Mouse (Mus musculus): ENCODE results near the gene Srsf11.

Gene Srsf11

GRCm38 (mm10) chr3:158036329-158036988 is at the start of gene Srsf11, which contains the start of gene Lrrc40:
Srsf11 (minus strand) TSS chr3:158036639.
Lrrc40 (plus strand) TSS chr3:158036662.
- DNase-seq = peak; percentile 92 to 94

GRCm38 (mm10) chr3:158077828-158078227 is 41.4 kb upstream of the Srsf11 start:
- no peak for DNase-seq

DNA sequence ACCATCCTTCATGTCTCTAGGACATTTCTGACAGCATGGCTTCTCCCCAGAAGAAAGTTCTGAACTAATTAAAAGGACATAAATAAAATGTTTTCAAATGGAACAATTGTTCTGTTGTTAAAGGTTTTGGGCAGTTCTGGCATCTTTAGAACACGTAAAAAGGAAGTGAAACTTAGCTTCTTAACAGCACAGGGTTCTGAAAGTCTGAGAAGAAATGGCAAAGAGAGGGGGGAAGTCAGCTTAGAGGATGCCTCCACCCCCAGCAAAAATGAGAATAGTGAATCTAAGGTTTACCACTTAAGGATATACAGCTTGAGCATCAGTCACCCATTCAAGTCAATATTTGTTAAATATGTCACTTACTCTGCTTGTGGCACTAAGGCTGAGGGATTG is 40.9 kb upstream of the Srsf11 start:
- no peak for DNase-seq

- no peak for DNase-seq
Measured at GRCm38 (mm10) chr3:158076685-158077379, 40.4 kb upstream of the Srsf11 start.

DNA sequence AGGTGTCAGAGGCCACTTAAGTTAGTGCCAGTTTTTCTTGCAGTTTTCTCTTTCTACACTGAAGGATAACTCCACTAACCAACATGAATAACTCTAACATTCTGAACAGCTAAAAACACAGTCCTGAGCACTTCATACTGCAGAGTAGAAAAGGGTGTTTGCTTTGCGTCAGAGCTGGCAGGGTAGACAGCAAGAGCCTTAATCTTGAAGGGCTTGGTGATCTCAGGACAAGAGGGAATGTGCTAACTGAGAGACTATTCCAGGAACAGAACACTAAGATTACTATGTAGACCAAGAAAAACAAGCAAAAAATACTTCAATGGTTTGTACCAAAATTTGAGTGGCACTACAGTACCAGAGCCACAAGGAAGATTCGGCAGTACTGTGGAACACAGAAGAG is 38.6 kb upstream of the Srsf11 start:
- no peak for DNase-seq

GRCm38 (mm10) chr3:158068613-158069263 is 32.3 kb upstream of the Srsf11 start:
- DNase-seq = no peak

GRCm38 (mm10) chr3:158067916-158068315 is 31.5 kb upstream of the Srsf11 start:
- no peak for DNase-seq

- no peak for DNase-seq
Measured at GRCm38 (mm10) chr3:158065256-158065655, 28.8 kb upstream of the Srsf11 start.

GRCm38 (mm10) chr3:158061811-158062523 is 25.5 kb upstream of the Srsf11 start:
- no peak for DNase-seq

DNA sequence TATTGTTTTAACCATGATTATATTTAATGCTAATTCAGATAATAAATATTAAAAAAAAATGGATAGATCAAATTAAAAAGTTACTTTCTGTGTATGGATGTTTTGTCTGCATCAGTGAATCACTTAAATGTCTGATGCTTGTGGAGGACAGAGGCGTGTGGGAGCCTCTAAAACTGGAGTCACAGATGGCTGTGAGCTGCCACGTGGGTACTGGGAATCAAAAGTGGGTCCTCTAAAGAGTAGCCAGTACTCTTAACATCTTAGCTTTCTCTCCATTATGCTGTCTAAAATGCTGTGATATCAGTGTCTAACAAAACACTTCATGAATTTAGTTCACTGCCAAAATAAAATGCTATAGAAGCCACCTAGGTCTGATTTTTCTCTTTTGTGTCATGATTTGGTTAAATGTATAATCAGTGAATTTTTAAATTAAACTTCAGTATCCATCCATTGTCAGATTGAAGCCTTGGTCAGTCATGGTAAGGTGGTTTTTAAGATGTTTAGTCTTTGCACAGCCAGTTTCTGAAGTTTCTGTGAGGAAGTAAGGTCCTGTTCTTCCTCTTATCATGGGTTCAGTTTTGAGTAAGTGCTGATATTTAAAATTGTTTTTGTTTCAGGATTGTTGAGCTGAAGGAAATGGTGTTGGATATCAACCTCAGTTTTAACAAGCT is 24.3 kb upstream of the Srsf11 start:
- DNase-seq = no peak

DNA sequence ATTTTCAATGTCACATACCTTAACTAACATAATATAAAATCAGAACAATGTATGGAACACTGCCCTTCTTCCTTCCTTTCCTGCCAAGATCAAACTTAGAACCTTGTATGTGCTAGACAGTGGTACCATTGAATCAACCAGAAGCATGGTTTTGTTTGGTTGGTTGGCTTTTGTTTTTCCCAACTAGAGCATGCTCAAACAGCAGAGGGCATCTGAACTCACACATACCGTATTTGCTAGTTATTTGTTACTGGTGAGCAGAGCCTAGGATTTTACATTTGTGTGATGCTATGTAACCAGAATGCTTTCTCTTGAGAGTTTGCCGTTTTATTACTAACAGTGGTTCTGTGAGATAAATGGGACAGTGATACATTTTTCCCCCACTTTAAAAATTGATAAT is 13.1 kb upstream of the Srsf11 start:
- DNase-seq = no peak

GRCm38 (mm10) chr3:158040755-158041154 is 4.3 kb upstream of the Srsf11 start:
- DNase-seq = no peak

DNA sequence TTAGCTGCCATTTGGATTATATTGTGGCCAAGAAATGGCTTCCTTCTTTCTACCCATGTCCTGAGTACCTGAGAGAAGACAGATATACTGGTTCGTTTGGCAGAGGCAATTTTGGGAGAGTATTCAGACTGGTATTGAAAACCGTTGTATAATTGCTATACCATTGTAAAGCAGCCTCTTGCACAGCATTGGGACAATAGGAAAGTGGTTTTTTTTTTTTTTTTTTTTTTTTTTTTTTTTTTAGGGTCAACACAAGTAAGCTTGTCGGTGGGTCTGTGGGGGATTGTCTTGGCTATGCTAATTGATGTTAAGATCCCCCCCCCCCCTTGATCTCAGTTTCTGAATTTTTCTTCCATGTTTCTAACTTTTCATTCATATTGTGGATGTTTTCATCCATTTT is 1.7 kb upstream of the Srsf11 start:
- no peak for DNase-seq

GRCm38 (mm10) chr3:158035866-158036265 is 573 bp downstream of the Srsf11 start:
- no peak for DNase-seq

- no peak for DNase-seq
Measured at GRCm38 (mm10) chr3:158032106-158032505, 4.3 kb downstream of the Srsf11 start.

DNA sequence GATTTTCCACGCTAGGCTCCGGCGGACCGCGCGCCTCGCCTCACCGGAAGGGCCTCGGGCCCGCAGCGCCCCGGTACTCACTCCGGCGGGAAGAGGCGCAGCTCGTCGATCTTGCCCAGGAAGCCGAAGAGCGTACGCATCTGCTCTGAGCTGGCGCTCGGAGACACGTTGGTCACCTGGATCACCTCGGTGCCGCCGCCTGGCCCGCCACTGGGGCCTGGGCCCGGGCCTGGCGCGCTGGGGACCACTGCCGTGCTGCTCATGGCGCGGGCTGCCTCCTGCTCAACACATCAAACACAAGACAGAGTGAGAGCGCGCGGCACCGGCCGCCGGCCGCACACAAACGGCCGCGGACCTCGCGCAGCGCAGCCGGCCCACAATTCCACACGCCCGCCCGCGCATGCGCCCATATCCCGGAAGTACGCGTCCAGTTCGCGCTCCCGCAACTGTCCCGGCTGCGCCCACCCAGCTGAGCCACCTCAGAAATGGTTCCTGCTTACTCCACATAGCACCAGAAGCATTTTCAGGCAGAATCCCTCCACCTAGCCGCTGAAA is 5.0 kb downstream of the Srsf11 start:
- DNase-seq = peak; percentile 87 to 88

DNA sequence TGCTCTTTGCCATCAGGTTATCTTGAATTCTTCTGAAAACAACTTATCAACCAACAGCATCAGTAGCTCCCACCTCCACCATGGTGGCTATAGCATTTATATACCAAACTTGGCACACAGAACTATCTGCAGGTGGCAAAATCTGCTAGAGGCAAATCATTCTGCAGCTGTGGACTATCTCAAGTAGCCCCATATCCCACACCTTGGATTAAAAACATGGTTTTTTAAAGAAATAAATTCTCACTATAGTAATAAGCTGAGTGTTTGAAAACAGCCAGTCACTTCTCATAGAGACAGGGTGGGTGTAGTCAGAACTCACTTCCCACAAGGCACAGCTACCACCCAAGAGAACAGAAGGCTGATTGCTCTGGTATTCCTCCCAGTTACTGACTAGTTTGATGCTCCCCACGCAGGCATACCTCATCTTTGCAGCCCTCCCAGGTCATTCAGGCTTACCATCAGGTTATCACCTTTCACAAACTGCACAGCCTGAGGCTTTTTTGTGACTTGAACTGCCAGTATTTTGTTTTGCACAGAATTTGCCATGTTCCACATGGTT is 26.6 kb downstream of the Srsf11 start:
- DNase-seq = no peak

- DNase-seq = no peak
Measured at GRCm38 (mm10) chr3:158008647-158009046, 27.8 kb downstream of the Srsf11 start.

GRCm38 (mm10) chr3:157998742-157999369 is 37.6 kb downstream of the Srsf11 start:
- no peak for DNase-seq

GRCm38 (mm10) chr3:157995726-157996125 is 40.7 kb downstream of the Srsf11 start:
- DNase-seq = no peak

- DNase-seq = no peak
Measured at GRCm38 (mm10) chr3:157993322-157993721, 43.1 kb downstream of the Srsf11 start.

- no peak for DNase-seq
Measured at GRCm38 (mm10) chr3:157979619-157980018, 56.8 kb downstream of the Srsf11 start.

All from thymus, postnatal 36 days (tissue).